ENCODE assay signal across 15 mouse cellular contexts in the genomic region with DNA sequence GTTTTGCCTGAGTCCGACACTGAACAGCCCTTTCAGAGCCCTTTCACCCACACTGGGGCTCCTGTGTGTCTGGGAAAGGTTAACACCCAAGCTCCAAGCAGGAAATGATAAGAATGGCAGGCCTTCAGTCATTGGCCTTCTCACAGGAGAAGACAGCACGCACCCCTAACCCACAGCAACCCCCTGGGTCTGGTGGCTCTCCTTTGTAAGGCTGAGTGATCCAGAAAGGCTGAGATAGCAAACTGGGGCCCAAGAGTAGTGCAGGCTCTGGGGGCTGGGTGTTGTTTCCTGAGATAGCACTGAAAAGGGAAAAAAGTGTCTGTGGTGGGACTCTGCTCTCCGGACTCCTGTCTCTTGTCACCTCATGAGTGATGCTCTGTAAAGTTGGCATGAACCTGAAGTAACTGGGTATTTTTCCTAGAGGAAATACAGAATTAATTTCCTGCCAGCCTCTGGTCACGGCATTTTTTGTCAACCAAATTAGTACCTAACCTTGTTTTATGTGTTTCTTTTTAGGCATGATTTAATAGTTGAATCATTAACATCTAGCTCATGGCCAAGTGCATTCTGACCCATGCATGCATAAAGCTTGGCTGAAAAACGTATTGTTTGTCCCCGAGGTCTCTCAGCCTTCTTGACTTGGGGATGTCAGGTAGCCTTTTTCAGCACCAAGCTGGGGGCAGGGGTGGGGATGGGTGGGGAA. TPM values are rescaled to one million over a fixed set of nuclear protein-coding genes. Genes with fewer than 3 reads are reported as not detected.
DNase-seq lines count a peak whose midpoint lies in the region; ATAC-seq and TF ChIP-seq lines count a peak whose summit lies in the region.
"Had no signal": no experiment of that assay in that cellular context is flagged by ENCODE, and none has a peak within 500 bp of the region (broad histone marks: within the 10 kb centered on the region; RNA-seq: fewer than 3 reads in every experiment).

No protein-coding gene starts in this region.

- ATAC-seq in Patski = peak; percentile 41
- peak; percentile 36; the same call in 1 of the 2 replicates for ATAC-seq in kidney, embryonic 14.5 days (ENCODE audit: low FRiP score, low TSS enrichment)
- ATAC-seq in liver, embryonic 14.5 days (ENCODE audit: insufficient read depth) = peak; percentile 67
- ATAC-seq: forebrain, postnatal 0 days had no signal

- H3K4me3 ChIP-seq in kidney, embryonic 14.5 days (ENCODE audit: low read length) = no peak overlapping the region
- H3K4me3 ChIP-seq in liver, embryonic 14.5 days (ENCODE audit: insufficient read depth in 1 of 2, low read depth in 2 of 2, low read length in 2 of 2) = no peak overlapping the region
- H3K4me3 ChIP-seq: midbrain, embryonic 12.5 days had no signal

- no peaks in the 10 kb centered on the region for H3K9me3 ChIP-seq in kidney, embryonic 14.5 days (ENCODE audit: control insufficient read depth, low read length)
- no peaks in the 10 kb centered on the region for H3K9me3 ChIP-seq in liver, embryonic 14.5 days (ENCODE audit: control insufficient read depth, low read length)
- H3K9me3 ChIP-seq: midbrain, embryonic 12.5 days had no signal

- CTCF ChIA-PET in Patski (lab: Charles Lee) = interaction anchor here (0.7 to 1.8 kb wide), 6 partner anchors 8 to 40 kb away, joined by 3 to 6 read pairs (median 3); no protein-coding TSS in a partner anchor

- no peaks in the 10 kb centered on the region for H3K36me3 ChIP-seq in kidney, embryonic 14.5 days (ENCODE audit: control insufficient read depth, insufficient read depth, low read length)
- H3K36me3 ChIP-seq in liver, embryonic 14.5 days (replicated peaks; ENCODE audit: control insufficient read depth, insufficient read depth, low read depth) = no peaks in the 10 kb centered on the region
- H3K36me3 ChIP-seq: midbrain, embryonic 12.5 days had no signal

- H3K9ac ChIP-seq in kidney, embryonic 14.5 days (ENCODE audit: low read depth, low read length) = no peak overlapping the region
- no peak overlapping the region for H3K9ac ChIP-seq in liver, embryonic 14.5 days (replicated peaks)
- H3K9ac ChIP-seq: forebrain, postnatal 0 days; midbrain, embryonic 12.5 days had no signal

- POLR2A ChIA-PET in Patski (lab: Charles Lee) = interaction anchor here (0.8 to 0.9 kb wide), 3 partner anchors 10 to 21 kb away, joined by 3 to 4 read pairs (median 3); no protein-coding TSS in a partner anchor

- DNase-seq in heart, adult 11 months = peak; percentile 90
- no peak for DNase-seq in heart, postnatal 14 days
- DNase-seq in Patski (ENCODE audit: low read depth, low spot score) (no peak), adipocyte (ENCODE audit: low spot score) (no peak)
- no peak for DNase-seq in liver, embryonic 14.5 days (ENCODE audit: low read depth in 3 of 3, low spot score in 3 of 3)
- no peak for DNase-seq in urinary bladder, postnatal 25 days (ENCODE audit: low spot score)
- DNase-seq in layer of hippocampus, adult 9-11 months = no peak
- DNase-seq: cerebellum, postnatal 14 days; forebrain, postnatal 0 days; lung, adult 18-20 months had no signal

- no peaks in the 10 kb centered on the region for H3K27me3 ChIP-seq in Patski
- H3K27me3 ChIP-seq in kidney, embryonic 14.5 days (ENCODE audit: control insufficient read depth, insufficient read depth, low read length) = no peaks in the 10 kb centered on the region
- no peaks in the 10 kb centered on the region for H3K27me3 ChIP-seq in liver, embryonic 14.5 days (ENCODE audit: control insufficient read depth, insufficient read depth, low read length)

- peaks cover 39% of the 10 kb centered on the region for H3K4me1 ChIP-seq in kidney, embryonic 14.5 days (ENCODE audit: control insufficient read depth, insufficient read depth, low read length)
- H3K4me1 ChIP-seq in liver, embryonic 14.5 days (replicated peaks; ENCODE audit: control insufficient read depth in 2 of 2, insufficient read depth in 2 of 2, low read length in 1 of 2) = peaks cover 16 to 40% of the 10 kb centered on the region in 2 experiments

- no peak for TF ChIP-seq CTCF in Patski (IDR thresholded peaks at IDR 0.05)
- TF ChIP-seq CTCF in liver, embryonic 14.5 days (IDR thresholded peaks at IDR 0.05; ENCODE audit: low read depth) = no peak

- 34% methylated on average over 6 of the region's 6 CpGs for WGBS in kidney, embryonic 14.5 days
- 20% methylated on average over 6 of the region's 6 CpGs for WGBS in liver, embryonic 14.5 days (ENCODE audit: insufficient replicate concordance)

- H3K27ac ChIP-seq in kidney, embryonic 14.5 days (ENCODE audit: low read depth, low read length) = peak overlapping the region; percentile 86
- H3K27ac ChIP-seq in liver, embryonic 14.5 days = no peak overlapping the region
- H3K27ac ChIP-seq: midbrain, embryonic 12.5 days had no signal

- intact Hi-C loops in heart, postnatal 14 days (cut with DNase I) = no loop called here

- in situ Hi-C loops in Patski (cut with MboI; ENCODE audit: low pct_unique_long_range_greater_than_20kb) = no loop called here

- H3K4me2 ChIP-seq in kidney, embryonic 14.5 days (replicated peaks; ENCODE audit: low read depth, low read length) = no peak overlapping the region
- H3K4me2 ChIP-seq in liver, embryonic 14.5 days (ENCODE audit: low read depth) = no peak overlapping the region
- H3K4me2 ChIP-seq: midbrain, embryonic 12.5 days had no signal

- no peak for TF ChIP-seq EP300 in liver, embryonic 14.5 days (IDR thresholded peaks at IDR 0.05; ENCODE audit: low read depth)

RNA-seq across cellular contexts. Expression of a gene that starts 7.7 kb away (rescaled TPM):
- total RNA-seq in heart, postnatal 14 days (2021) = not detected
- not detected for polyA plus RNA-seq in Patski (2021)
- 0.37 and 0.45 TPM in 2 replicates for polyA plus RNA-seq in kidney, embryonic 14.5 days (2014; fragmentation: Nextera tagmentation; extraction: Ambion mirVana)
- not detected in 2 replicates for polyA plus RNA-seq in liver, embryonic 14.5 days (2012; rRNA removed)
- not detected in 2 replicates for polyA plus RNA-seq in liver, embryonic 14.5 days (2014; fragmentation: Nextera tagmentation; extraction: Ambion mirVana)
- total RNA-seq: forebrain, postnatal 0 days; left cerebral cortex, adult 8-10 months had no signal
- polyA plus RNA-seq: brain, embryonic 14.5 days; forebrain, postnatal 0 days; small intestine, adult 2 months had no signal

RNA-seq across cellular contexts. Expression of a gene that starts 58.2 kb away (rescaled TPM):
- 10 to 100 TPM; 80.7 to 89.8 TPM for total RNA-seq in heart, postnatal 14 days (2021)
- 138 TPM for polyA plus RNA-seq in Patski (2021)
- 34.7 and 80.1 TPM in 2 replicates for polyA plus RNA-seq in kidney, embryonic 14.5 days (2014; fragmentation: Nextera tagmentation; extraction: Ambion mirVana)
- 3.9 and 5.2 TPM in 2 replicates for polyA plus RNA-seq in liver, embryonic 14.5 days (2012; rRNA removed)
- 7.8 and 9.1 TPM in 2 replicates for polyA plus RNA-seq in liver, embryonic 14.5 days (2014; fragmentation: Nextera tagmentation; extraction: Ambion mirVana)
